Mouse (Mus musculus) MEL-GATA-1-ER (cell line): ENCODE data around the gene Dpp10.

Experiments
- DNase-seq: peaks from one replicate; pipeline ENCODE4 v3.0.0-alpha.2; 2012; ENCODE audit warnings: low read depth; ENCODE audit errors: extremely low read depth

Dpp10 gene

DNA sequence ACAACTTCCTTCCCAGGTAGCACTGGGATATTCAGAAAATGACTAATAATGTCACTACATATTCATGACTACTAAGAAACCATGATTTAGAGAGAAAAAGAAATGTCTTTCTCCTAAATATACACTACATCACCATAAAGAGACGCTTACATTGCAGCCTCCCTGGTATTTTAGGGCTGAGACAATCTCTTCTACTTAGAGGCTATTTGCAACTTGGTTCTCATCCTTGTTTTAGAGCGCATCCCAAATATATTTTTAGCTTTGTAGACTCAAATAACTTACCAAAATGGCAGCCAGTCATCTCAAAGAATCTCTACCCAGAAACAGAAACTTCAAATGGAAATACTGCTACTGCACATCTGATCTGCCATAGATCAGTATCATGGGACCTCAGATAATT is 121.5 kb downstream of the Dpp10 start:
- DNase-seq: no peak

DNA sequence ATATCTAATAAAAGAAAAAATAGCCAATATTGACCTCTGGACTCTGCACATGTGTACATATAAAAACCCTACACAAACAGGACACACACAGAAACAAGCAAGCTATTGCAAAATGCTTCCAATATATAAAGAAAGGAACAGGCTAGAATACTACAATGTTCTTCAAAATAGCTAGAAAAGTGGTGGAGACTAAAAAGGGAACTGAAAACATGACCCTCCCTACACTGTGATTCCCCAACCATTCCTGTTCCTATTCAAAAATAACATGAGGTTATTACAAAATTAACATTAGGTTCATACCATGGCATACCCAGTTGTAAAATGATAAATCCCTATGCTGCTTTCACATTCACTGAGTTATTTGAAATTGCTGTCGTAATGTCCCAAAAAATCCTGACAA is 125.8 kb downstream of the Dpp10 start:
- no peak for DNase-seq

DNA sequence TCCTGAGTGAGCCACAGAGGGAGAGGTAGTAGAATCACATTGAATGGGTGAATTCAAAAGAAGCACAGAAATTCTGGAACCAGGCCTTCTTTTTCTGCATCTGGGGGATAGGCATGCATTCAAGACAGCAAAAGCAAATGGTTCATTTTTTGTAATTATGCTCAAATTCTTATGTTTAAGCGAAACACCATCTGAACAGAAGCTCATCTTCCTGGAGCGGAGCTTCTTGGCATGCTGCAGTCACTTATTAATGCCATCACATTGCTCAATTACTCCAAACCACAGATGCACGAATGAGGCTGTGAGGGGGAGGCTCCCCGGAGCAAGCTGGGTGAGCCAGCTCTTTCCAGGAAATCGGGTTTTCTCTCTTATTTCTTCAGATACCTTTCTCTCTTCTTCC is 142.7 kb downstream of the Dpp10 start:
- no peak for DNase-seq

DNA sequence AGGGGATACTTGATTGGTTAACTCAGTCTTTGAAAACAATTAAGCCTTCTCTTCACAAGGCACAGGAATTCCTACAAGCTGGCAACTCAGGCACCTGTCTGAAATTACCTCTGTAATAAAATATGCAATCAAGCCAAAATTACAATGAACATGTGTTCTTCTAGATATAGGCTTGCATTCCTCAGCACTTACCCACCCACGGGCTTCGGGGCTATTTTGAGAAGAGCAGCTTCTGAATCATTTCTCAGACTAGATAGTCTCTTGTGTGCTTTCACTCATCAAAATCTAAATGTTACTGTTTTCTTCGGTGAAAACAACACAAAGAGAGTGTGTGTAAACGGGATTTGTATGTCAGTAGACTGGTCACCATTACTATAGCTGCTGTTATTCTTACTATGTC is 144.1 kb downstream of the Dpp10 start:
- no peak for DNase-seq

DNA sequence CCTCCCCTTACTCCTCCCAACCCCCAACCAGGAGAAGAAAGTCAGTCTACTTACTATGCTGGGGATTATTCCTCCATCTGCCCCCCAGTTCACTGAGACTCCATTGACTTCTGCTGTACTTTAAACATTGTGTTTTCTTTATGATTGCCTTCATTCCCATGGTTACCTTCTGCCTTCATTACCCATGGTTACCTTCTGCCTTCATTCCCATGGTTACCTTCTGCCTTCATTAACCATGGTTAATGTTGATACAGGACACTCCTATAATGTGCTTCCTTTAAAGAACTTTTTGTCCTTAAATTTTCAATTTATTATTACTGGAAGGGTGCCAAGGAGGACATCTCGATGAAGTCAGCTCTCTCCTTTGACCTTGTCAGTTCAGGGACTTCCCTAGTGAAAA is 158.1 kb downstream of the Dpp10 start:
- DNase-seq: no peak

DNA sequence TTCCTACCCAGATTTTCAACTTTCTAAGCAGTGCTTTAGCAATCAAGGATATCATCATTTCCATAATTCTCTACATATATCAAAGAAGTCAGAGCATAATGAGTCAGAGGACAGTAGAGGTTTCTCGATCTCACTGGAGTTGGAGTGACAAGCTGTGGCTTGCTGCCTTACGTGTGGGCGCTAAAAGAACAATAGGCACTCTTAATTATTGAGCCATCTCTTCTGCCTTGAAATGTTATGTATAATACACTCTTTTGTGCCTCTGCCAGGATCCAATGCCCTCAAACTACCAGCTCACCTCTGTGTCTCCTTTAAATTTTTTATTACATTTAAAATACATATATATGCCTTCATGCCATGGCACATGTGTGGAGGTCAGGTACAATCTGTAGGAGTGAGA is 198.5 kb downstream of the Dpp10 start:
- DNase-seq: no peak

DNA sequence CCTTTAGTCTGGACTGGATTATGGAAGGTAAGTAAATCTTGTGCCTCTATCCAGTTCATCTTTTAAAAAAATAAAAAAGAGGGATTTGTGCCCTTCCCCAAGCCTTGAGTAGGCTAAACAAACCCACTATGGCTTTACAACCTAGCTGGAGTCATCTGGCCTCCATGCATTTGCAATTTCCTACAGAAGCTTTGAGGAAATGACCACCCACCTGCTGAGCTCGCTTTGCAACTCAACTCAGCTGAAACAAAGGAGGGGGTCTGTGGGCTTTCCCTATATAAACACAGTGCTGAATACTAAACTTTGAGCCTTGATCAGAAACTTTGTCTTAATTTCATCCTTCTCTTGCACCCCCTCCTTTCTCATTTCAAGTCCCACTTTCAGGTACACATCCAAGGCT is 244.2 kb downstream of the Dpp10 start:
- no peak for DNase-seq

DNA sequence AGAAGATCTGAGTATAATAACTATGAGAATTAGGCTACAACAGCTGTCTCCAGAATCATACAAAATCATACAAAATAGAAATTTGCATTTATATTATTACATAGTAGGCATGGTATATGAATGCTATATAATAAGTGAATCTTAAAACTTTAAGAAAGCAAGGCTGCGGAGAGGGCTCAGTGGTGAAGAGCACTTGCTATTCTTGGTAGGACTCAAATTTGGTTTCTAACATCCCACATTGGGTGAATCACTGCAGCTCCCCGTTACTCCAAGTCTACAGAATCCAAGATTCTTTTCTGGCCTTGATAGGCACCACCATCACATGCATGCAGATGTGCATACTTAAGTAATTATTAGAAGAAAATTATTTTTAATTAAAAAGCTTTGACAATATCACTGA is 279.8 kb downstream of the Dpp10 start:
- DNase-seq: no peak

DNA sequence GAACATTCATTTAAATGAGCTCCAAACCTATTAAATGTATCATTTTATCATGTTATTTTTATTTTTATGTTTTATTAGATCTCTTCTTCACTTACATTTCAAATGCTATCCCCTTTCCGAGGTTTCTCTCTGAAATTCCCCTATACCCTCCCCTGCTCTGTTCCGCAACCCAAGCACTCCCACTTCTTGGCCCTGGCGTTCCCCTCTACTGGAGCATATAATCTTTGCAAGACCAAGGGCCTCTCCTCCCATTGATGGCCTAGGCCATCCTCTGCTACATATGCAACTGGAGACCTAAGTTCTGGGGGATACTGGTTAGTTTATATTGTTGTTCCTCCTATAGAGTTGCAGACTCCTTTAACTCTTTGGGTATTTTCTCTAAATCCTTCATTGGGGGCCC is 283.1 kb downstream of the Dpp10 start:
- no peak for DNase-seq

DNA sequence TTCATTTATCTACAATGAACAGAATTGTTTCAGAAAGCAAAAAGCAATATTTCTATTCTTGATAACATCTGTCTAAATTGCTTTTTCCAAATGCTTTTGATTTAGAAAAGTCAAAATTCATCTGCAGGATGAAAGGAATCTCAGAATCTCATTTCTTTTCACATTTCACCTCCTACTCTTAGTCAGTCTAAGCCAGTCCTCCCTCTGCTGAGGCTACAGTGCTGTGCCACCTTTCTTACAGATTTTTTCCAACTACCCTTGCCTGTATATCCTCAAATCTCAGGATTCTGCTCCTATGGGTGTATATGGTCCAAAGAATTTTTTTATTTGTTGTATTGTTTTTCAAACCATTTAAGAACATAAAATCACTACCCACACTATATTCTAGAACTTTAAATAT is 289.3 kb downstream of the Dpp10 start:
- no peak for DNase-seq

DNA sequence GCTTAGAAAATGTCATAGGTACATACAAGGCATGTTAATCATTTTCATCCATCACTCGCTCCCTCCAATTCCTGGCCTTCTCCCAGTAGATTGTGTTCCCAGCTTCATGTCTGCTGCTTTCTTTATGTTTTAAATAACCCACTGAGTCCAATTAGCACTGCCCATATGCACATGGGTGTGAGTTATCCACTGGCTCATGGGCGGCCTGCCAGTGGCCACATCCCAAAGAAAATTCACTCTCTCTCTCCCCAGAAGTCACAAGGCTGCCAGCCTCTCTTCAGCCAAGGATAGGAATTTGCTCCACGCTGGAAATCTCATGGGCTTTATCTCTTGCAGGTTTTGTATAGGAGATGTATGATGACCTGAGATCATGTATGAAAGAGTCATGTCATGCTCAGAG is 338.1 kb downstream of the Dpp10 start:
- no peak for DNase-seq

DNA sequence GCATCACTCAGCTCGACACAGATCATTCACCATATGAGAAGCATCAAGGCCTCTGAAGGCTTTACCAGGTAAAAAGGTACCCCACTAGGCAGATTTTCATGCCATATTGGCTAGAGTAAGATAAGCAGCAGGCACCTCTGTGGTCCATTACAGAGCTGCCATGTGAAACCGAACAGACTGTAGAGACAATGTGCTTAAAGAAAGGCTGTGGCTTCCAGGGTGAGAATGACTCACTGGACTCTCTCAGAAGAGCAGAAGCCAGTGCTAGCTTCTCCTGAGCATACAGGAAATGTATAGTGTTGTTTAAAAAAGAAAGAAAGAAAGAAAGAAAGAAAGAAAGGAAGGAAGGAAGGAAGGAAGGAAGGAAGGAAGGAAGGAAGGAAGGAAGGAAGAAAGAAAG is 386.9 kb downstream of the Dpp10 start:
- no peak for DNase-seq

DNA sequence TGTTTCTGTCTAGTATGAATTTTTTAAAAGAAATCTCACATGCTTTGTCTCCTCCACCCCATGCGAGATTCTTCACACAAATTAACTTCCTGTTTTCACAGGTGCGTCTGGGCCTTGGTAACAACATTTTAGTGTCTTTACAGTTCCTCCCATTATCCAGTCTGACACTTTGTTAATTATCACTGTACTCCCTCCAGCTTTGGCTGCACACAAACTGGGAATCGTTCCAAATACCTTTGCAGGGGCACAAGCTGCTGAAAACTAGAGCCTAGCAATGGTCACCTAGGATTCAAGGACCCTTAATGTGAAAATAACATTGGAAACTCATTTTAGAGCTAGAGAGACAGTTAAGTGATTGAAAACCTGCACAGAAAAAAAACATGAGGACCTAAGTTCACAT is 388.8 kb downstream of the Dpp10 start:
- DNase-seq: no peak

DNA sequence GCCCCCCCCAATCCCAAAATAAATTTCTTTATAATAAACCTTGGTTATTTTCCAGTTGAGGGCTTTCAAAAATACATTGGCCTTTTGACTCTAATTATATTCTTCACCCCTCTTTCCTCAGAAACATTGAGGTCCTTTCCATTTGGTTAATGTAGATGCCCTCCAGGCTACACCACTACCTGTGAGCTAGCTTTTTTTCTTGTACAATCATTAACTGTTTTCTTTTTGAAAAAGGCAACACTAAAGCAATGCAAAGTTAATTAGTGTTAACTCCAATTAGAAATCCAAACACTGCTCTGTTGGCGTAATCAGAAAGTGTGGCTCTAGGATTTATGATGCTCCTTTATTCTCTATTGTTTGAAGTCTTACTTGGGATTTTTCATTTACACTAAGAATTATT is 407.5 kb downstream of the Dpp10 start:
- DNase-seq: no peak

DNA sequence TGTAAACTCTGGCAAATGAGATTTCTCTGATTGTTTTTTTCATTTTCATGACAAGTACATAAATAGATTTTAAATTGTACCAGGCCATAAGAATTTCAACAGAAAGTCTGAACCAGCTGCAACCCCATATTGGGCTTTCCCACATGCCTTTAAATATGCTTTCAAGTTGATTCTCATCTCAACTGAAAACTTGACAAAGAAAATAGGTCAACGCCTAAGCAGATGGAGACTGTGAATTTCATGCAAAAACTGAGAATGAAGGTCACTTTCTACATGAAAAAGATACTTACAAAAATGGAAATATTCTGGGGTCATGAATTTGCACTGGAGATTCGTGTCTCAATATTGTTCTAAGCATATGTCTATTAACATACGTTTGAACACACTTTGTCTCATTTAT is 417.1 kb downstream of the Dpp10 start:
- DNase-seq: no peak

DNA sequence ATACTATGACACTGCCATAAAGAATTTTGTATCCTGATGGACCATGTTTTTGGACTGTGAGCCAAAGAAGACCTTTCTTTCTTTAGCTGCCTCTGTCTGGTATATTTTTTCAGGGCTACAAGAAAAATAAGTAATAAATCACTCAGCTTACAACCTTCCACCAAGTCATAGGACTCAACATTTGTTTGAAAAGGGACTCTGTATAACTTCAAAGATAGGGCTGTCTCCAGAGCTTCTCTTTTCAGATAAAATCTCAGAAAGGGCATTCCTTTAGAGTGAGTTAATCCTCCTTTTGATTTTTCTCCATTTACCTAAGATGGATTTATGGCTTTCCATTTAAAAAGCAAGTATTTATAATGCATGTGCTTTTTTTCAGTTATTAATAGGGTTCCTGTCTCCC is 460.5 kb downstream of the Dpp10 start:
- no peak for DNase-seq

DNA sequence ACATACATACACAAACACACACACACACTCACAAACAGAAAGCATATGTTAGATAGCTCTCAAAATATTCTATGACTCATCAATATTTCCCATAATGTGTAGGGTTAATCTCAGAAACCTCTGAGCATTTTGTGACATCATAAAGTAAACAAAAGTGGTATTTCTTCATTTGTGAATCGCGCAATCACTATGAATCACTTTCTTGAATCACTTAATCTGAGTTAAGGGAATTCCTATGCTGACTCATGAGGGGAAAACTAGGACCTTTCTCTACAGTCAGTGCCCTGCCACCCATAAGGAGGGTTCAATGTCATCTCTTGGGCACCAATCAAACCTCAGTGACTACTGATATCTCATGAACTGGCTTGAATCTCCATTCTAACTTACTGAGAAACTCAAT is 465.2 kb downstream of the Dpp10 start:
- DNase-seq: no peak

DNA sequence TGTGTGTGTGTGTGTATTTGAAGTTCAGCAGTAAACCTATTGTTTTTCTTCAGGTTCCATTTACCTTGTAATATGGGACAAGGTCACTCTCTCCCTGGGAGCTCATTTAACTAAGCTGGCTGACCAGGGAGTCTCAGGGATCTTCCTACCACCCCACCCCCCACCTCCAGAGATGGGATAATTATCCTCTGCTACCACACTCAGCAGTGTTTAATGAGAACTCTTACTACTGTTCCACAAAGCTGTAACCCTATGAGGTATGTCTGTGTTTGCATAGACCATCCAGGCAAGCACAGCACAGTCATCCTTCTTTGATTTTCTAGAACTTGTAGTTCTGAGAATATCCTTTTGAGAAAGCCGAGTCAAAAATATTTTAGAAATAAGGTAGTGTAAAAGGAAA is 471.6 kb downstream of the Dpp10 start:
- DNase-seq: no peak

DNA sequence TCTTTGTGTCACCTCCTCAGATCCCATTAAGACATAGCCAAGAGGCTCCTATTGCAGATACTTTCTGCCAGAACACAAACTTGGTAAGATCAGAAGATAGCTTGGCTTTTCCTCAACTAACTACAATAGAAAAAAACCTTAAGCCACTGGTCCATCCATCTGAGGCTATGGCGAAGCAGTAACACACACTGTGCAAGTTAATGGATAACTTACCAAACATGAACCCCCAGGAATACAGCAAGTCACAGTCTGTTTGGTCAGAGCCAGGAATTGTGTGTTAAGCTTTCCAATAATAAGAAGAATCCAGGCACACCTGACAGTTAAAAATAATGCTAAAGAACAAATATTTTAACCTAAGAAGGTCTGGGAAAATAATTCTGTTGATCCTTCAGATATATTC is 502.9 kb downstream of the Dpp10 start:
- DNase-seq: no peak

DNA sequence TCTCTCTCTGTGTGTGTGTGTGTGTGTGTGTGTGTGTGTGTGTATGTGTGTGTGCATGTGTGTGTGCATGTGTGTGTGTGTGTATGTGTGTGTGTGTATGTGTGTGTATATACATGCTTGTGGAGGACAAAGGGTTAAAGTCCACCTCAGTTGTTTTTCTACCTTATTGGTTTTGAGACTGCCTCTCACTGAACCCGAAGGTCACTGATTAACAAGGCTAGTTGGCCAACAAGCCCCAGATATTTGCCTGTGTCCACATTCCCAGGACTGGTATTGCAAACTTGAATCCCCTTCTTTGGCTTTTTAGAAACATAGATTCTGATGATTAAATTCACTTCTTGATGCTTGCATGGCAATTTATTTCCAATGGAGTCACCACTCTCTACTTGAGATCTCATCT is 577.6 kb downstream of the Dpp10 start:
- DNase-seq: no peak

DNA sequence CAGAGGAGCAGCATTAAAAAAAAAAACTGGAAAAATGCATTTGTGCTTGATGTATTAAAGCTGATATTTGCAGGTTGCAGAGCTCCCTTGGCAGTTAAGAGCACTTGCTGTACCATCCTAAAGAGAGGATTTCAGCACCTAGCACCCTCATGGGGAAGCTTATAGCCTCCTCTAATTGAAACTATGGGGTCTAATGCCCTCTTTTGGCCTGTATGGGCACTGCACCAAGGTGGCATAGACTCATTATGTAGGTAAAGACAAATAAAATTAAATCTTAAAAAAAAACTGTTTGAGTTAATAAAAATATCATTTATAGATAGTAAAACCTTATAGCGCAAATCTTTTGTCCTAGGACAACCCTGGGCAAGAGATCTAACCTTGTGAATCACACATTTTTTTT is 631.2 kb downstream of the Dpp10 start:
- no peak for DNase-seq

DNA sequence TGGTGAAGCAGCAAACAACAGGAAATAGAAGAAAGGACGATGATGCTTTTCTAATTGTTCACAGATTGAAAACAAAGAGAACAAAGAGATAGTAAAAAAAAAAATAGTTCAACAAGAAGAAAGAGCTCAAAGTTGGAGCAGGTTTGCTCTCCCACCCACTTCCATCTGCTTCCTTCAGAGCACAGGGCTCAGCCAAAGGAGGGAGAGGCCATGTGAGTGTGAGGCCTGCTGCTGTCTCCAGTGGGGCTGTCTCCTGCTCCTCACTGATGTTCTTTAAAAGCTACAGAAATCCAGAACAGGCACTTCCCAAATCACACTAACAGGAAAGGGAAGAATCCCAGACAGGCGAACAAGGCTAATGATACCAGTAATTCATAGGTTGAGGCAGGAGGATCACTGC is 694.1 kb downstream of the Dpp10 start:
- DNase-seq: no peak

DNA sequence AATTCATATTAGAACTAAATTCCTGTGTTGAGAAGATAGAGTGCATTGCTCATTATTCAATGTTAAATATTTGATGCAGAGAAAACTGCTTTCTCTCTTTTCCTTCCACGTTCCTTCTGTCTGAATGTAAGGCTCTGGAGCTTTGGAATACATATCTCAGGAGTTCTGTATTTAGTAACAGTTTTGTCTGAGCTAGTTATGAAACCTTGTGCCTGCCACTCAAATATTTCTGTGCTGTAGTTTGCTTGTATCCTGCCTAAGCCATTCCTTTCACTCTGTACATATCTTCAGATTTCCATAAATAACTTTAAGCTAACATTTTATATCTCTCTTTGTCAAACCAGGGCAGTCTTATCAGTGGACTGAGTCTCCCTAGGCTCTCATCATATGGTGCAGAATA is 707.5 kb downstream of the Dpp10 start:
- DNase-seq: no peak

DNA sequence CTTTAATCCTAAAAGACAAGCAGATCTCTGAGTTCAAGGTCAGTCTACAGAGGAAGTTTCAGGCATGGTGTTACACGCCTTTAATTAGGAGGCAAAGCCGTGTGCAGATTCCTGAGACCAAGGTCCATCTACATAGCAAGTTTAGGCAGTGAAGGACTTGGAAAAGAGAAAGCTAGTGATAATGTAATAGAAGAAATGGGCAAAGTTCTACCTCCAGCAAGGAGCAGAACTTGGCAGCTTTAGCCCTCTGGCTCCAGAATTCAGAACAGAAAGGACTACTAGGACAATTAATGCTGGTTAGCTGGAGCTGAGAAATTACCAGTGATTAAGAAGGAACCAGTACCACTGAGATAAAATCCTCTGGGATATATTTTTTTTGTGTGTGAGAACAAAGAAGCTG is 728.5 kb downstream of the Dpp10 start:
- no peak for DNase-seq
